10 mouse cellular contexts compared by ENCODE assay signal in genomic region chr15:77359486-77359885, GRCm38 (mm10). TPM values are rescaled to one million over a fixed set of nuclear protein-coding genes. Genes with fewer than 3 reads are reported as not detected.
DNase-seq lines count a peak whose midpoint lies in the region; ATAC-seq lines count a peak whose summit lies in the region.
"Had no signal": no experiment of that assay in that cellular context is flagged by ENCODE, and none has a peak within 500 bp of the region (broad histone marks: within the 10 kb centered on the region; RNA-seq: fewer than 3 reads in every experiment).

No protein-coding gene starts in this region.

- peak; percentile 42 for DNase-seq in cerebellum, adult 9-11 months
- DNase-seq in cerebellum, adult 9-10 months = no peak
- no peak for DNase-seq in midbrain, embryonic 10.5 days (ENCODE audit: low spot score)
- DNase-seq in embryo, embryonic 11 days = no peak
- no peak for DNase-seq in left cerebral cortex, postnatal 4 days
- DNase-seq in left cerebral cortex, adult 18-20 months (ENCODE audit: low spot score in 2 of 2) = no peak

- WGBS in forebrain, embryonic 12.5 days = 74% methylated on average over 9 of the region's 9 CpGs
- 65% methylated on average over 9 of the region's 9 CpGs for WGBS in hindbrain, embryonic 13.5 days
- 71% methylated on average over 9 of the region's 9 CpGs for WGBS in midbrain, embryonic 10.5 days

- no peak overlapping the region for H3K9ac ChIP-seq in forebrain, embryonic 12.5 days
- H3K9ac ChIP-seq in hindbrain, embryonic 13.5 days = peak overlapping the region; percentile 75

- H3K27ac ChIP-seq in forebrain, embryonic 12.5 days = no peak overlapping the region
- H3K27ac ChIP-seq in hindbrain, embryonic 13.5 days = peak overlapping the region; percentile 79
- peak overlapping the region; percentile 88 for H3K27ac ChIP-seq in midbrain, embryonic 10.5 days (replicated peaks)

- intact Hi-C loops in left cerebral cortex, postnatal 4 days (cut with DNase I) = no loop called here

- H3K27me3 ChIP-seq in forebrain, embryonic 12.5 days = no peaks in the 10 kb centered on the region
- H3K27me3 ChIP-seq in hindbrain, embryonic 13.5 days = no peaks in the 10 kb centered on the region
- H3K27me3 ChIP-seq in midbrain, embryonic 10.5 days (ENCODE audit: low read depth, poor library complexity, severe bottlenecking) = peaks cover 27% of the 10 kb centered on the region

- H3K9me3 ChIP-seq in forebrain, embryonic 12.5 days = no peaks in the 10 kb centered on the region
- no peaks in the 10 kb centered on the region for H3K9me3 ChIP-seq in hindbrain, embryonic 13.5 days
- H3K9me3 ChIP-seq in midbrain, embryonic 10.5 days (replicated peaks) = no peaks in the 10 kb centered on the region

- 0 out of 2 replicates have a peak overlapping the region, but pooled peaks have one; percentile 52 for H3K4me2 ChIP-seq in forebrain, embryonic 12.5 days
- peak overlapping the region; percentile 53 for H3K4me2 ChIP-seq in hindbrain, embryonic 13.5 days

- ATAC-seq in forebrain, embryonic 12.5 days (ENCODE audit: low FRiP score) = no peak
- no peak for ATAC-seq in hindbrain, embryonic 13.5 days (ENCODE audit: low FRiP score)

- no peak overlapping the region for H3K4me3 ChIP-seq in forebrain, embryonic 12.5 days (replicated peaks)
- H3K4me3 ChIP-seq in hindbrain, embryonic 13.5 days = no peak overlapping the region
- peak overlapping the region; percentile 54 for H3K4me3 ChIP-seq in midbrain, embryonic 10.5 days
- H3K4me3 ChIP-seq: erythroblast, embryonic 14.5 days had no signal

- peaks cover 66% of the 10 kb centered on the region for H3K4me1 ChIP-seq in forebrain, embryonic 12.5 days
- H3K4me1 ChIP-seq in hindbrain, embryonic 13.5 days (replicated peaks) = peaks cover 57% of the 10 kb centered on the region
- H3K4me1 ChIP-seq in midbrain, embryonic 10.5 days = peaks cover 79% of the 10 kb centered on the region

- H3K36me3 ChIP-seq in forebrain, embryonic 12.5 days (replicated peaks) = no peaks in the 10 kb centered on the region
- no peaks in the 10 kb centered on the region for H3K36me3 ChIP-seq in hindbrain, embryonic 13.5 days
- no peaks in the 10 kb centered on the region for H3K36me3 ChIP-seq in midbrain, embryonic 10.5 days

RNA-seq across cellular contexts. Expression of gene Apol7a, which starts 39.4 kb away (rescaled TPM):
- polyA plus RNA-seq in forebrain, embryonic 12.5 days (2016; fragmentation: Nextera tagmentation; extraction: Ambion mirVana) = not detected in 2 replicates
- polyA plus RNA-seq in hindbrain, embryonic 13.5 days (2015; fragmentation: Nextera tagmentation; extraction: Ambion mirVana) = 0.08 TPM in 1 of 2 replicates, not detected in the other
- polyA plus RNA-seq in midbrain, embryonic 10.5 days (2016; fragmentation: Nextera tagmentation; extraction: Ambion mirVana) = not detected in 2 replicates
- total RNA-seq in left cerebral cortex, postnatal 4 days (2021) = not detected
- total RNA-seq in left cerebral cortex, adult 18-20 months (2021) = under 1 TPM; 0.23 to 0.30 TPM
- total RNA-seq: CH12.LX had no signal
- polyA plus RNA-seq: erythroblast, embryonic 14.5 days had no signal

RNA-seq across cellular contexts. Expression of gene Apol9a, which starts 51.4 kb away (rescaled TPM):
- not detected in 2 replicates for polyA plus RNA-seq in forebrain, embryonic 12.5 days (2016; fragmentation: Nextera tagmentation; extraction: Ambion mirVana)
- not detected in 2 replicates for polyA plus RNA-seq in hindbrain, embryonic 13.5 days (2015; fragmentation: Nextera tagmentation; extraction: Ambion mirVana)
- 0.05 TPM in 1 of 2 replicates, not detected in the other for polyA plus RNA-seq in midbrain, embryonic 10.5 days (2016; fragmentation: Nextera tagmentation; extraction: Ambion mirVana)
- under 1 TPM in 1 of 2 experiments, not detected in 1; 0.22 TPM for total RNA-seq in left cerebral cortex, postnatal 4 days (2021)
- not detected for total RNA-seq in left cerebral cortex, adult 18-20 months (2021)
- total RNA-seq: CH12.LX had no signal
- polyA plus RNA-seq: erythroblast, embryonic 14.5 days had no signal

RNA-seq across cellular contexts. Expression of gene Rbfox2, which starts 52.7 kb away (rescaled TPM):
- polyA plus RNA-seq in forebrain, embryonic 12.5 days (2016; fragmentation: Nextera tagmentation; extraction: Ambion mirVana) = 119 and 123 TPM in 2 replicates
- 158 and 159 TPM in 2 replicates for polyA plus RNA-seq in hindbrain, embryonic 13.5 days (2015; fragmentation: Nextera tagmentation; extraction: Ambion mirVana)
- 35.7 and 59.4 TPM in 2 replicates for polyA plus RNA-seq in midbrain, embryonic 10.5 days (2016; fragmentation: Nextera tagmentation; extraction: Ambion mirVana)
- total RNA-seq in left cerebral cortex, postnatal 4 days (2021) = 100 to 1,000 TPM; 418 to 432 TPM
- 100 to 1,000 TPM; 239 to 240 TPM for total RNA-seq in left cerebral cortex, adult 18-20 months (2021)
- polyA plus RNA-seq: erythroblast, embryonic 14.5 days had no signal
